8 mouse cellular contexts compared by ENCODE assay signal in genomic region chr3:84270624-84270995, GRCm38 (mm10). TPM values are rescaled to one million over a fixed set of nuclear protein-coding genes. Genes with fewer than 3 reads are reported as not detected.
DNase-seq lines count a peak whose midpoint lies in the region; ATAC-seq lines count a peak whose summit lies in the region.
"Had no signal": no experiment of that assay in that cellular context is flagged by ENCODE, and none has a peak within 500 bp of the region (broad histone marks: within the 10 kb centered on the region; RNA-seq: fewer than 3 reads in every experiment).

No protein-coding gene starts in this region.

- H3K9me3 ChIP-seq in hindbrain, embryonic 16.5 days (ENCODE audit: control insufficient read depth, low read length), result no peaks in the 10 kb centered on the region

- H3K4me3 ChIP-seq in hindbrain, embryonic 16.5 days (ENCODE audit: low read length), result no peak overlapping the region

- ATAC-seq in hindbrain, embryonic 16.5 days, result peak; percentile 29; the same call in 1 of the 2 replicates
- peak; percentile 78 for ATAC-seq in megakaryocyte progenitor cell, adult 5-6 weeks (replicated peaks; ENCODE audit: poor library complexity)

- WGBS in hindbrain, embryonic 16.5 days, result 8% methylated on average over 3 of the region's 3 CpGs

- H3K4me1 ChIP-seq in hindbrain, embryonic 16.5 days (ENCODE audit: control insufficient read depth, insufficient read depth, low read depth, low read length), result 0 out of 2 replicates have a peak, but pooled peaks cover 5% of the 10 kb centered on the region

- no peaks in the 10 kb centered on the region for H3K27me3 ChIP-seq in hindbrain, embryonic 16.5 days (replicated peaks; ENCODE audit: control insufficient read depth, insufficient read depth, low read length)

- H3K27ac ChIP-seq in hindbrain, embryonic 16.5 days (ENCODE audit: low read depth, low read length), result no peak overlapping the region
- H3K27ac ChIP-seq: macrophage had no signal

- H3K9ac ChIP-seq in hindbrain, embryonic 16.5 days (ENCODE audit: low read depth, low read length), result no peak overlapping the region

- DNase-seq in NIH3T3 (ENCODE audit: low read depth), result peak; percentile 12
- peak; percentile 77 for DNase-seq in embryo, embryonic 10 days (ENCODE audit: low spot score)
- no peak for DNase-seq in cerebellum, postnatal 14 days
- DNase-seq in layer of hippocampus, adult 11-12 months (ENCODE audit: low spot score), result no peak
- no peak for DNase-seq in adrenal gland, adult (ENCODE audit: inconsistent age in 2 of 2, low spot score in 1 of 2)

- H3K36me3 ChIP-seq in hindbrain, embryonic 16.5 days (ENCODE audit: control insufficient read depth, insufficient read depth, low read length), result no peaks in the 10 kb centered on the region

- peak overlapping the region; percentile 14; the same call in 1 of the 2 replicates for H3K4me2 ChIP-seq in hindbrain, embryonic 16.5 days (ENCODE audit: low read length)

RNA-seq across cellular contexts. Expression of gene Trim2, which starts 36.1 kb away (rescaled TPM):
- polyA plus RNA-seq in hindbrain, embryonic 16.5 days (2015; fragmentation: Nextera tagmentation; extraction: Ambion mirVana), result 151 and 154 TPM in 2 replicates
- total RNA-seq in megakaryocyte progenitor cell, adult 5-6 weeks (2015), result 0.39 and 1.5 TPM in 2 replicates
- 0.46 and 1.1 TPM in 2 replicates for total RNA-seq in megakaryocyte progenitor cell, adult 5-6 weeks (2017)

Comparison
In these comparisons a context has a peak if more than half of its experiments do, and no peak if none do; other contexts are left out.
1. DNase-seq: peak in NIH3T3 (single experiment) and embryo, embryonic 10 days (single experiment); none in cerebellum, postnatal 14 days (0 of 2), layer of hippocampus, adult 11-12 months (single experiment) and adrenal gland, adult (0 of 2).